Mouse (Mus musculus) adrenal gland, adult 18-20 months (tissue): ENCODE results near the gene Cenpp. TPM values are rescaled to one million over a fixed set of nuclear protein-coding genes. Genes with fewer than 3 reads are reported as not detected.
A peak's percentile ranks its signal among the peaks of the same experiment; 100 is the strongest.

ENCODE experiments used
- DNase-seq, 2 experiments: peaks; one replicate each; pipeline ENCODE4 v3.0.0; 2021 to 2022; ENCODE audit warnings: low spot score in 2 of 2
- total RNA-seq, 2 experiments: library from RNA; stranded (reverse); gene quantifications; 1 replicate in 1 of 2; 2 replicates in 1 of 2; pipeline ENCODE4 v1.2.3; 2021

Gene Cenpp
- total RNA-seq, 2 experiments from 2014 or later: 0.38 to 1.2 TPM

- DNase-seq: no peak
These were observed 113.9 kb downstream of the Cenpp start for GRCm38 (mm10) chr13:49538693-49539092.

DNA sequence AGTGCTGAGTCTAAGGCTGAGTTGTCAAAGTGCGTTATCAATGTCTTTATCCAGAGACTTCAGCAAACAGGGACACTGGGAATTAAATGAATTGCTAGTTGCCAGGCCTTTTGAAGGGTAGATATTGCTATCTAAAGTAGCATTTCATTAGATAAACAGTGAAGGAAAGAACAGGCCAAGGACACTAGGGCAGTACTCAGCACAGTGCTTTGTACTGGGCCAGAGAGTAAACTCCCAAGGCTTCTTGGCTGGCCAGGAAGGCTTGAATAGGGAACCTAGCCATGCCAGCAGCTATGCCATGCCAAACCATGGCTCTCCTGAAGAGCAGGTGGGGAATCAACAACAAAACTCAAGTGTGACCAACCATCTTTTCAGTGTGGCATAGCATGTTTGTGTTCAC, 115.6 kb downstream of the Cenpp start:
- no peak for DNase-seq

DNA sequence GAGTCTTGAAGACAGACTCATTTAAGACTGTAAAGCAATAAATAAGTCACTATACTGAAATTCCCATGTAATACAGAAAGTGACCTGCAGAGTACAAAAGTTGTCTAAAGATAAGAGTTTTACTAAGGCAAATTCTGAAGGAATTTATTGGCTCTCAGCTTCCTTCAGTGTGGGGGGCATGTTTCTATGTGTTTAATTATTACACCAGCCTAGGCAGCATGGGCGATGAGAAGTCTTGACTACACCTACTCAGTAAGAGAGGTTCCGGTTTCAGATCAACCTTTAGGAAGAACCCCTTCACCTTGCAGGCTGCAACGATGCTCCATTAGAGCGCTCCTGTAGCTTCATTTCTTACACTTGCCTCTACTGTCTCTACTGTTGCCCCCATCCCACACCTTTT, 121.9 kb downstream of the Cenpp start:
- no peak for DNase-seq

DNA sequence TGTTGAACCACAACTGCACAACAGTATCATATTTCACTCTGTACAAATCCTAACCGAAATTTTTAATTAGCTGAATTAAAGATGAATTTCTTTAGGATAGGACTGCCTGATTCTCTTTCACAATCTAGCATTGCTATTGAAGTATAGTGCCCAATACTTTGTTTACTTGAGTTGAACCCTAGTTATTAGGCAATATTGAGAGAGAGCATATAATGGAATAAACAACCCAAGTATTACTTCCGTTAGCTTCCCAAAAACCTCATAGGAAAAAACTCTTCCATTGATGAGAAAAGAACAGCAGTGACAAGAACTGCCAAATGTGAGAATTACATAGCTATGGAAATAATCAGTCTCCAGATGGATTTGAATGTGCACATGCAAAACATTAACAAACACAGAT, 126.3 kb downstream of the Cenpp start:
- no peak for DNase-seq

- DNase-seq: no peak
These were observed 133.8 kb downstream of the Cenpp start for GRCm38 (mm10) chr13:49518761-49519160.

DNA sequence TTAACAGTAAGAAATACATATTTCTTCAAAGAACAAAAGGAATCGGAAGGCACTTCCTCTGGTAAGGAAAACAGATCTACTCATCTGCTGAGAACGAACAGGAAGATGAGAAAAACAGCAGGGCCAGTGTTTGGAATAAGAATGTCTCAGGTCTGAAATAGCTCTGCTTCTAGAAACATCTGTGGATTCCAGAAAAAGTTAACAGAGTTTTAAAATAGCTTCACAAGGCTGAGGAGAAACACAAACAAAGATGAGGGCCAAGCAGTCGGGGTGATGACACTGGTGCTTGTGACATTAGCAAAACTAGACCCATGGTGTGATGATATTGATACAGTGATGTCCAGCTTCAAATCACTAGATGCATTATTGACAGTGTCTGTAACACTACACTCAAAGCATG, 145.4 kb downstream of the Cenpp start:
- no peak for DNase-seq

GRCm38 (mm10) chr13:49505776-49506175, 146.8 kb downstream of the Cenpp start:
- DNase-seq: no peak

- no peak for DNase-seq
These were observed 148.1 kb downstream of the Cenpp start, which contains the start of gene Ecm2 for GRCm38 (mm10) chr13:49504510-49504909. Gene Ecm2 (plus strand): TSS chr13:49504810.

- no peak for DNase-seq
These were observed 159.9 kb downstream of the Cenpp start, which contains the start of gene Tes3-ps for GRCm38 (mm10) chr13:49492376-49493368. Gene Tes3-ps (plus strand): TSS chr13:49493318.

- no peak for DNase-seq
These were observed 167.2 kb downstream of the Cenpp start for GRCm38 (mm10) chr13:49485388-49485787.

- DNase-seq: no peak
These were observed 172.0 kb downstream of the Cenpp start for GRCm38 (mm10) chr13:49480551-49480950.

DNA sequence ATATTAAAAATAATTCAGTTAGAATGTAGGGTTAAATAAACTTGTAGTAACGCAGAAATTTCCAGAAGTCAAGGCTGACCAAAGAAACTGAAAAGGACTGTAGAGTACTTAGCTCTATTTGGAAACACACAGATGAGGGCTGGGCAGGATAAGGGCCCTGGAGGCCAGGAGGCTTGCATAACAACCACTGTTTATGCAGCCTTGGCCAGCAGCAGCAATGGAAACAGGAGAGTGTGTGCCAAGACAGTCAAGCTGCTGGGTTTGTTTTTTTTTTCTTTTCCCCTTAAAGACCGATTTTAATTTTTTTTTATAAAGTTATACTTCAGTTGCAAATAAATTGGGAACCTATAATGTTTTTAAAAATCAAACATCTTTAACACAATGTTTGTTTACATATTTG, 172.5 kb downstream of the Cenpp start:
- DNase-seq: peak; percentile 46 to 49

DNA sequence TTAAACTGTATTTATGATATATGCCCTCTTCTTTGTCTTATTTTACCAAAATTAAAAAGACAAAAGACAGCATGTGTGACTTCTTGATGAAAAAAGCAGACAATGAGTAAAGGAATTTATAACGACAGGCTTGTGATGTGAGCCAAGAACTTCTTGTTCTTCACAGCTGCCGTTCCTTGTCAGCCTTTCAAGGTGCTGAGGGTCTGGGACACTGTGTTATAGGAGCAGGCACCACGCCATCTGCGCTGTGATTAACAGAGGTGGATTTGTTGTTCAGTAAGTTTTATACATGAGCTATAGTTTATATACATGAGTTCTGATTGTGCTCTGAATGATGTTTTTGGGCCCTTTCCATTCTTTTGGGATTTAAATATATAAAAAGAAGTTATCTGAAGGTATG, 173.2 kb downstream of the Cenpp start:
- no peak for DNase-seq

GRCm38 (mm10) chr13:49478851-49479374, 173.7 kb downstream of the Cenpp start:
- DNase-seq: no peak

DNA sequence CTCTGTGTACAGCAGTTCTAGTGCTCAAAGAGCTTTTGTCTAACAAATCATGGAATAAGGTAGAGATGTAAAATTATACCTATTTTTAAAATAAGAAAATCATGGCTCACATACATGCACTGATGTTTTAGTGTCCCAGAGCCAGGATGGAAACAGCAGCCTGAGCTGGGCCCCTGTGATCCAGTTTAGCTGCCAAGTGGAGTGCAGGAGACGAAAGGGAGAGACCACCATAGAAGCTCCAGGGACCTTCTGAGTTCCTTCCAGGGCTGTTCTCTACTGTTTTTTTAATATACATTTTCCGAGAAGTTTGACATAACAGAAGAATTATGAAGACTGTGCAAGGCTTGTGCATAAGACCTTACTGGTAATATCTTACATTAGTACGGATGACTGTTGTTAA, 174.7 kb downstream of the Cenpp start:
- DNase-seq: no peak

DNA sequence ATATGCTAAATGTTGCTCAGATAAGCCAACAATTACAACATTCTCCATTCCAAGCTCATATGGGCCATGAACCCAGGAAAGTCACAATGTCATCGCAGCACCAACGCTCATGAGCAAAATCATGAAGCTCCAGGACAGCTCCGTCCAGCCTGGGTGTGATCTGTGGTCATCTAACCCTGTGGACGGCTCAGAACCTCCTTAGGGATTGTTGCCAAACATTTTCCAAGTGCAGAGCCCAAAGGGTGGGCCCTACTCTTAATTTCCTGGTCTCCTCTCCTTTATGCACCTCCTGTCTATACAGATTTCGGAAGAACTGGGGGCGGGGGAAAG, 179.9 kb downstream of the Cenpp start:
- DNase-seq: no peak

GRCm38 (mm10) chr13:49471981-49472675, 180.5 kb downstream of the Cenpp start:
- DNase-seq: no peak

- DNase-seq: no peak
These were observed 181.8 kb downstream of the Cenpp start for GRCm38 (mm10) chr13:49470806-49471205.

GRCm38 (mm10) chr13:49470319-49470718, 182.3 kb downstream of the Cenpp start:
- no peak for DNase-seq

- no peak for DNase-seq
These were observed 183.6 kb downstream of the Cenpp start for GRCm38 (mm10) chr13:49469002-49469401.

DNA sequence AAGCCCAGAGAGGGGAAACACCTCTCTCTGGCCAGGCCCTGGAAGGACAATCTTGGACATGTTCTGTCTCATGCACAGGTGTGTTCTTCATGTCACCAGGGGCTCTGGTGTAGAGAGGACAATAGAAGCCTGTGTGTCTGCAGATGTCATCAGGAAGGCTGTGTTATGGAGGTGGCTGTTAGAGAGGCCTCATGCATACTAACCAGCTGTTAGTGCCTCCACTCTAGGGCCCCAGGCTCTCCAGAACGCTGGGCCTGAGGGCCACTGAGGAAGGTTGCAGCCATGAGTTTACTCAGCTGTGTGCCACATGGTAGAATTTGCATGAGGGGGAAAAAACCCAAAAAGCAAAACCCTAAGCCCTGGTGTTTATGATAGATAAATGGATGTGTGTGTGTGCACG, 185.0 kb downstream of the Cenpp start:
- DNase-seq: no peak
